Mouse (Mus musculus): ENCODE data around the gene Adamtsl1.

Gene Adamtsl1

GRCm38 (mm10) chr4:85677621-85678020, 163.6 kb downstream of the Adamtsl1 start:
- no peak for DNase-seq

- DNase-seq, result no peak
These were observed 172.2 kb downstream of the Adamtsl1 start for GRCm38 (mm10) chr4:85686160-85686559.

GRCm38 (mm10) chr4:85695237-85695636, 181.3 kb downstream of the Adamtsl1 start:
- no peak for DNase-seq

GRCm38 (mm10) chr4:85707352-85708057, 193.5 kb downstream of the Adamtsl1 start:
- DNase-seq, result no peak

GRCm38 (mm10) chr4:85709636-85710035, 195.7 kb downstream of the Adamtsl1 start:
- no peak for DNase-seq

GRCm38 (mm10) chr4:85724999-85725398, 211.0 kb downstream of the Adamtsl1 start:
- DNase-seq, result no peak

- DNase-seq, result no peak
These were observed 213.8 kb downstream of the Adamtsl1 start for GRCm38 (mm10) chr4:85727731-85728130.

GRCm38 (mm10) chr4:85728416-85728815, 214.4 kb downstream of the Adamtsl1 start:
- no peak for DNase-seq

- DNase-seq, result peak in 1 of 2 experiments; percentile 15
These were observed 226.5 kb downstream of the Adamtsl1 start for GRCm38 (mm10) chr4:85740478-85740877.

- peak; percentile 68 to 79 for DNase-seq
These were observed 227.9 kb downstream of the Adamtsl1 start for GRCm38 (mm10) chr4:85741825-85742391.

- no peak for DNase-seq
These were observed 229.5 kb downstream of the Adamtsl1 start for GRCm38 (mm10) chr4:85743427-85743826.

- DNase-seq, result no peak
These were observed 248.7 kb downstream of the Adamtsl1 start for GRCm38 (mm10) chr4:85762684-85763083.

- no peak for DNase-seq
These were observed 249.4 kb downstream of the Adamtsl1 start for GRCm38 (mm10) chr4:85763161-85764014.

GRCm38 (mm10) chr4:85764015-85764450, 250.1 kb downstream of the Adamtsl1 start:
- no peak for DNase-seq

- no peak for DNase-seq
These were observed 250.5 kb downstream of the Adamtsl1 start for GRCm38 (mm10) chr4:85764476-85764875.

GRCm38 (mm10) chr4:85767666-85768065, 253.7 kb downstream of the Adamtsl1 start:
- DNase-seq, result no peak

- no peak for DNase-seq
These were observed 254.1 kb downstream of the Adamtsl1 start for GRCm38 (mm10) chr4:85768107-85768506.

- DNase-seq, result no peak
These were observed 268.5 kb downstream of the Adamtsl1 start for GRCm38 (mm10) chr4:85782511-85782910.

GRCm38 (mm10) chr4:85783768-85784379, 269.9 kb downstream of the Adamtsl1 start:
- no peak for DNase-seq

GRCm38 (mm10) chr4:85784428-85784827, 270.5 kb downstream of the Adamtsl1 start:
- DNase-seq, result no peak

- peak in 1 of 2 experiments; percentile 8 for DNase-seq
These were observed 276.3 kb downstream of the Adamtsl1 start for GRCm38 (mm10) chr4:85790226-85790625.

- DNase-seq, result peak; percentile 47 to 74
These were observed 287.8 kb downstream of the Adamtsl1 start for GRCm38 (mm10) chr4:85801805-85802204.

- DNase-seq, result no peak
These were observed 300.4 kb downstream of the Adamtsl1 start for GRCm38 (mm10) chr4:85814418-85814817.
